Mouse (Mus musculus): Measurements from ENCODE around the gene Prg3. TPM values are rescaled to one million over a fixed set of nuclear protein-coding genes. Genes with fewer than 3 reads are reported as not detected.
A peak's percentile ranks its signal among the peaks of the same experiment; 100 is the strongest.

Gene Prg3
- total RNA-seq, 4 experiments from 2014 or later = not detected

GRCm38 (mm10) chr2:84996376-84996775 is 8.4 kb downstream of the Prg3 start:
- DNase-seq (ENCODE audit: low spot score) = no peak

GRCm38 (mm10) chr2:84999486-85000181 is 11.6 kb downstream of the Prg3 start:
- peak; percentile 62 for DNase-seq (ENCODE audit: low spot score)

- peak; percentile 43 for DNase-seq (ENCODE audit: low spot score)
Measured at GRCm38 (mm10) chr2:85001497-85001896, 13.5 kb downstream of the Prg3 start.

GRCm38 (mm10) chr2:85002575-85002974 is 14.6 kb downstream of the Prg3 start:
- no peak for DNase-seq (ENCODE audit: low spot score)

- DNase-seq (ENCODE audit: low spot score) = no peak
Measured at GRCm38 (mm10) chr2:85004341-85004740, 16.3 kb downstream of the Prg3 start.

GRCm38 (mm10) chr2:85006600-85006999 is 18.6 kb downstream of the Prg3 start:
- no peak for DNase-seq (ENCODE audit: low spot score)

- DNase-seq (ENCODE audit: low spot score) = peak; percentile 49
Measured at GRCm38 (mm10) chr2:85007729-85008128, 19.7 kb downstream of the Prg3 start.

- no peak for DNase-seq (ENCODE audit: low spot score)
Measured at GRCm38 (mm10) chr2:85009212-85009611, 21.2 kb downstream of the Prg3 start.

GRCm38 (mm10) chr2:85011906-85012604 is 24.0 kb downstream of the Prg3 start:
- DNase-seq (ENCODE audit: low spot score) = peak; percentile 24

GRCm38 (mm10) chr2:85012679-85013078 is 24.7 kb downstream of the Prg3 start:
- no peak for DNase-seq (ENCODE audit: low spot score)

GRCm38 (mm10) chr2:85013826-85014587 is 26.0 kb downstream of the Prg3 start:
- DNase-seq (ENCODE audit: low spot score) = no peak

- no peak for DNase-seq (ENCODE audit: low spot score)
Measured at GRCm38 (mm10) chr2:85014588-85014982, 26.6 kb downstream of the Prg3 start.

GRCm38 (mm10) chr2:85022043-85022442 is 34.0 kb downstream of the Prg3 start:
- DNase-seq (ENCODE audit: low spot score) = no peak

GRCm38 (mm10) chr2:85026178-85026577 is 38.2 kb downstream of the Prg3 start:
- no peak for DNase-seq (ENCODE audit: low spot score)

GRCm38 (mm10) chr2:85027281-85027680 is 39.3 kb downstream of the Prg3 start:
- no peak for DNase-seq (ENCODE audit: low spot score)

GRCm38 (mm10) chr2:85029897-85030296 is 41.9 kb downstream of the Prg3 start:
- DNase-seq (ENCODE audit: low spot score) = no peak

- no peak for DNase-seq (ENCODE audit: low spot score)
Measured at GRCm38 (mm10) chr2:85030989-85031388, 43.0 kb downstream of the Prg3 start.

GRCm38 (mm10) chr2:85033121-85033520 is 45.1 kb downstream of the Prg3 start:
- no peak for DNase-seq (ENCODE audit: low spot score)

- DNase-seq (ENCODE audit: low spot score) = no peak
Measured at GRCm38 (mm10) chr2:85034169-85034568, 46.2 kb downstream of the Prg3 start.

GRCm38 (mm10) chr2:85036507-85037046 is 48.6 kb downstream of the Prg3 start:
- no peak for DNase-seq (ENCODE audit: low spot score)

GRCm38 (mm10) chr2:85037047-85038026 is 49.3 kb downstream of the Prg3 start, which contains the start of the genes Ssrp1 and P2rx3:
TSS of gene Ssrp1 (plus strand) at chr2:85037234.
TSS of gene P2rx3 (minus strand) at chr2:85037462.
- peak; percentile 90 for DNase-seq (ENCODE audit: low spot score)

Data from heart, adult 8-10 months (tissue).